Mouse (Mus musculus) Patski (cell line): ENCODE results near the gene Psmd4. TPM values are rescaled to one million over a fixed set of nuclear protein-coding genes. Genes with fewer than 3 reads are reported as not detected.
"Not testable (repeated sequence)": the region's sequence is repeated elsewhere in the genome, so short reads cannot be mapped to it uniquely, and the experiment has no call there.

Experiments used
- ATAC-seq: fragments of 100-300 bp; one replicate; pipeline ENCODE4 v1.8.0; 2021
- CTCF ChIA-PET: fragments of 350-600 bp; sonication (Branson Sonifier 250); formaldehyde crosslinking; loops from one replicate; lab custom pipeline; 2022; ENCODE audit warnings: inconsistent platforms; lab: Charles Lee
- POLR2A ChIA-PET: fragments of 350-600 bp; sonication (Branson Sonifier 250); formaldehyde crosslinking; loops from one replicate; lab custom pipeline; 2022; ENCODE audit warnings: antibody characterized with exemption, inconsistent platforms; lab: Charles Lee
- DNase-seq: peaks from one replicate; pipeline ENCODE4 v3.0.0-alpha.2; 2011; ENCODE audit warnings: low read depth, low spot score
- H3K27me3 ChIP-seq: fragments of 371-371 bp; one replicate; pipeline ENCODE4 v1.5.1; 2021
- CTCF ChIP-seq: fragments of 100-300 bp; IDR thresholded peaks from one replicate; pipeline ENCODE4 v1.5.1; 2021
- in situ Hi-C: fragments of 300-500 bp; cut with MboI; formaldehyde crosslinking; loops from 3 replicates; pipeline ENCODE4 v1.11.1; 2018; ENCODE audit warnings: low pct_unique_long_range_greater_than_20kb, mixed read lengths
- polyA plus RNA-seq: library from polyadenylated mRNA; unstranded; gene quantifications from one replicate; pipeline ENCODE4 v1.2.3, GENCODE M21; 2021

The Psmd4 gene
- polyA plus RNA-seq, 1 experiment from 2014 or later: 355 TPM

- ATAC-seq, in situ Hi-C loops, DNase-seq, H3K27me3 ChIP-seq: not testable (repeated sequence)
- peak; percentile 76 for TF ChIP-seq CTCF
- ChIA-PET CTCF (interaction anchor here (1.3 to 4.9 kb wide), 8 partner anchors 9 to 82 kb away, joined by 3 to 30 read pairs (median 5); partner anchors contain the start of gene Psmd4), POLR2A (interaction anchor here (0.9 to 1.8 kb wide), 2 partner anchors 10 to 24 kb away, joined by 3 to 5 read pairs; no protein-coding TSS in a partner anchor)
Observed at GRCm38 (mm10) chr3:95029291-95029827, 13.1 kb downstream of the Psmd4 start.

- CTCF ChIA-PET: interaction anchor here (0.9 to 4.9 kb wide), 11 partner anchors 9 to 81 kb away, joined by 3 to 30 read pairs (median 5); partner anchors contain the start of gene Psmd4
- no peak for TF ChIP-seq CTCF
- DNase-seq: no peak
- no peaks in the 10 kb centered on the region for H3K27me3 ChIP-seq
- POLR2A ChIA-PET: interaction anchor here (0.6 to 1.8 kb wide), 4 partner anchors 10 to 200 kb away, joined by 3 to 5 read pairs (median 3); partner anchors contain the start of gene Cdc42se1
- no peak for ATAC-seq
- in situ Hi-C loops: no loop called here
Observed at GRCm38 (mm10) chr3:95028603-95029002, 13.8 kb downstream of the Psmd4 start.

GRCm38 (mm10) chr3:95027701-95028100, 14.7 kb downstream of the Psmd4 start:
- CTCF ChIA-PET: interaction anchor here (1.7 to 4.9 kb wide), 6 partner anchors 9 to 80 kb away, joined by 3 to 30 read pairs (median 7); partner anchors contain the start of genes Psmd4 and Zfp687
- DNase-seq (no peak), ATAC-seq (no peak)
- TF ChIP-seq CTCF: no peak
- H3K27me3 ChIP-seq: no peaks in the 10 kb centered on the region
- in situ Hi-C loops: no loop called here
- POLR2A ChIA-PET: interaction anchor here (1.3 to 1.4 kb wide), 2 partner anchors 10 to 11 kb away, joined by 3 to 4 read pairs; no protein-coding TSS in a partner anchor

- no peaks in the 10 kb centered on the region for H3K27me3 ChIP-seq
- ChIA-PET CTCF (interaction anchor here (1.0 to 4.9 kb wide), 7 partner anchors 8 to 79 kb away, joined by 3 to 30 read pairs (median 5); partner anchors contain the start of genes Psmd4 and Zfp687), POLR2A (interaction anchor here (0.9 to 1.3 kb wide), 2 partner anchors 9 to 11 kb away, joined by 3 to 4 read pairs; no protein-coding TSS in a partner anchor)
- DNase-seq (no peak), ATAC-seq (no peak)
- no peak for TF ChIP-seq CTCF
- in situ Hi-C loops: no loop called here
Observed at GRCm38 (mm10) chr3:95027057-95027645, 15.3 kb downstream of the Psmd4 start.

GRCm38 (mm10) chr3:95025202-95025601, 17.2 kb downstream of the Psmd4 start:
- CTCF ChIA-PET: interaction anchor here (1.2 to 1.4 kb wide), 2 partner anchors 11 to 27 kb away, joined by 3 read pairs; no protein-coding TSS in a partner anchor
- POLR2A ChIA-PET: interaction anchor here (0.6 to 1.0 kb wide), 2 partner anchors 29 to 112 kb away, joined by 4 to 5 read pairs; no protein-coding TSS in a partner anchor
- DNase-seq: no peak
- no peaks in the 10 kb centered on the region for H3K27me3 ChIP-seq
- in situ Hi-C loops: no loop called here
- no peak for TF ChIP-seq CTCF
- ATAC-seq: no peak

GRCm38 (mm10) chr3:95024551-95024950, 17.9 kb downstream of the Psmd4 start:
- H3K27me3 ChIP-seq: no peaks in the 10 kb centered on the region
- in situ Hi-C loops: no loop called here
- no peak for TF ChIP-seq CTCF
- DNase-seq: no peak
- ChIA-PET POLR2A (interaction anchor here (1.0 kb wide), 1 partner anchor 29 kb away, joined by 4 read pairs; no protein-coding TSS in a partner anchor), CTCF (interaction anchor here (1.2 to 1.4 kb wide), 2 partner anchors 10 to 28 kb away, joined by 3 read pairs; no protein-coding TSS in a partner anchor)
- no peak for ATAC-seq

GRCm38 (mm10) chr3:95020956-95021355, 21.5 kb downstream of the Psmd4 start:
- H3K27me3 ChIP-seq, DNase-seq, CTCF ChIA-PET, ATAC-seq, in situ Hi-C loops, POLR2A ChIA-PET: not testable (repeated sequence)

GRCm38 (mm10) chr3:95018741-95019140, 23.7 kb downstream of the Psmd4 start:
- POLR2A ChIA-PET: interaction anchor here (1.3 to 1.8 kb wide), 4 partner anchors 8 to 24 kb away, joined by 3 to 5 read pairs (median 4); partner anchors contain the start of gene Psmd4

GRCm38 (mm10) chr3:95016532-95017056, 25.8 kb downstream of the Psmd4 start:
- no peaks in the 10 kb centered on the region for H3K27me3 ChIP-seq
- no peak for TF ChIP-seq CTCF
- ChIA-PET POLR2A (interaction anchor here (0.6 to 5.0 kb wide), 5 partner anchors 13 to 103 kb away, joined by 3 to 21 read pairs (median 3); no protein-coding TSS in a partner anchor), CTCF (interaction anchor here (0.9 to 1.7 kb wide), 8 partner anchors 10 to 136 kb away, joined by 3 to 10 read pairs (median 4); no protein-coding TSS in a partner anchor)
- no peak for DNase-seq
- in situ Hi-C loops: no loop called here
- ATAC-seq: no peak

More at GRCm38 (mm10) chr3:95018741-95019140, 23.7 kb downstream of the Psmd4 start:
- ATAC-seq (no peak), DNase-seq (no peak)
- CTCF ChIA-PET: interaction anchor here (0.9 to 1.7 kb wide), 5 partner anchors 9 to 116 kb away, joined by 3 to 7 read pairs (median 4); no protein-coding TSS in a partner anchor
- no peaks in the 10 kb centered on the region for H3K27me3 ChIP-seq
- in situ Hi-C loops: no loop called here
- no peak for TF ChIP-seq CTCF
